Mouse (Mus musculus) heart, embryonic 10.5 days (tissue): ENCODE measurements at regions not wholly inside any gene's neighbourhood (a gene's known extent, or its start where the extent isn't known, plus 50 kb on each side); places are given as distances from the start of the nearest gene placed in this dataset.

Experiments
- DNase-seq: peaks from one replicate; pipeline ENCODE4 v3.0.0-alpha.2; 2017; ENCODE audit warnings: low spot score
- H3K27ac ChIP-seq: fragments of 300-500 bp; sonication (generic); 2 replicates; pipeline ENCODE4 v1.5.1; 2016; ENCODE audit warnings: mild to moderate bottlenecking
- H3K27me3 ChIP-seq: fragments of 300-500 bp; sonication (generic); 2 replicates; pipeline ENCODE4 v1.6.1; 2016; ENCODE audit warnings: mild to moderate bottlenecking; ENCODE audit not compliant: poor library complexity, insufficient read depth, severe bottlenecking
- H3K36me3 ChIP-seq: fragments of 300-500 bp; sonication (generic); 2 replicates; pipeline ENCODE4 v1.6.1; 2016; ENCODE audit warnings: mild to moderate bottlenecking, moderate library complexity
- H3K4me1 ChIP-seq: fragments of 300-500 bp; sonication (generic); 2 replicates; pipeline ENCODE4 v1.6.1; 2016; ENCODE audit warnings: mild to moderate bottlenecking
- H3K4me3 ChIP-seq: fragments of 300-500 bp; sonication (generic); 2 replicates; pipeline ENCODE4 v1.5.1; 2016; ENCODE audit warnings: mild to moderate bottlenecking, moderate library complexity
- H3K9me3 ChIP-seq: fragments of 300-500 bp; sonication (generic); 2 replicates; pipeline ENCODE4 v1.6.1; 2016; ENCODE audit warnings: mild to moderate bottlenecking, moderate library complexity
- WGBS: fragments of 180-500 bp; shearing (Covaris S2); methylation state at CpG from one replicate; pipeline ENCODE4 v1.1.7; 2016; 5-methylcytosine and 5-hydroxymethylcytosine counted together

- Histone ChIP-seq H3K4me3 (no peak overlapping the region), H3K36me3 (no peaks in the 10 kb centered on the region), H3K9me3 (no peaks in the 10 kb centered on the region), H3K4me1 (no peaks in the 10 kb centered on the region), H3K27ac (no peak overlapping the region), H3K27me3 (no peaks in the 10 kb centered on the region)
- WGBS = 94% methylated on average over 3 of the region's 3 CpGs
- DNase-seq = no peak
These were observed 176.4 kb upstream of the Gjb5 start for GRCm38 (mm10) chr4:127534411-127534810.

DNA sequence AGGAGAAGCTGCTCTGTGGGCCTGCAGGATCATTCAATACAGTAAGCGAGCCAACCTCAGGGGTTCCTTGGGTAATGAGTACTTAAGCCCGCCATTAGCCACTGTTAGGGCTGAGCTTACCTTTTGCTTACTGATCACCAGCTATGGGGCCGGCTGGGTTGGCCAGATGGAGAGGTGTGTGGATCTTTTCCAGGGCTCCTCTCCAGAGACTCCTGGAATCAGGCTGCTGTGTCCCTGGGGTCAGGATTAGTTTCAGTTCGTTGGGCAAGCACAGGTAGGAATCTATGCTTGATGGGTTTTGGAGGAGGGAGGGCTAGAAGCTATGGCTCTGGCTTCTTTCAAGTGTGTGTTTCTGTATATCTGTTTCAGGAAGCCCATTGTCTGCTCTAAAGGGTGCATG is 175.7 kb upstream of the Gjb5 start:
- Histone ChIP-seq H3K9me3 (no peaks in the 10 kb centered on the region), H3K27me3 (no peaks in the 10 kb centered on the region), H3K4me3 (no peak overlapping the region), H3K4me1 (no peaks in the 10 kb centered on the region), H3K36me3 (no peaks in the 10 kb centered on the region), H3K27ac (no peak overlapping the region)
- no peak for DNase-seq
- WGBS = 77% methylated on average over 4 of the region's 4 CpGs

- 84% methylated on average over 11 of the region's 11 CpGs for WGBS
- H3K36me3 ChIP-seq = no peaks in the 10 kb centered on the region
These were observed 172.8 kb upstream of the Gjb5 start for GRCm38 (mm10) chr4:127530779-127531178.

DNA sequence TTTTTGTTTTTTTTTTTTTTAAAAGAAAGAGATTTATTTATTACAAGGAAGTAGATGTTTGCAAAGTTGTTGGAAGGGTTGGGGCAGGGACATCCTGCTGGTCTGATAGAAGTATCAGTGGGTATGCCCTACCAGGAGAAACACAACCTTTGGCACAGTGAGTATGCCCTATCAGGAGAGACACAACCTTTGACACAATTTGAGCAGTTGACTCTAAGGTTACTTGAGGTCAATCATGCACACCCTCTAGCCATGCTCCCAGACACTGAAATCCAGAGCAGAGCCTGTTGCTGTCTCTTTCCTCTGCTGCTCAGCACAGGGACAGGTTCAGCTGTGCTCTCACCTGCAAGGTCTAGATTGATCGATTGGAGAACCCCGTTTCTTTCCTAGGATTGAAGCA is 164.2 kb upstream of the Gjb5 start:
- DNase-seq = no peak
- H3K36me3 ChIP-seq = no peaks in the 10 kb centered on the region
- H3K4me3 ChIP-seq = no peak overlapping the region
- H3K4me1 ChIP-seq = no peaks in the 10 kb centered on the region
- 87% methylated on average over 2 of the region's 2 CpGs for WGBS
- no peak overlapping the region for H3K27ac ChIP-seq
- H3K27me3 ChIP-seq = no peaks in the 10 kb centered on the region
- no peaks in the 10 kb centered on the region for H3K9me3 ChIP-seq

More at GRCm38 (mm10) chr4:127530779-127531178, 172.8 kb upstream of the Gjb5 start:
- H3K27me3 ChIP-seq = no peaks in the 10 kb centered on the region
- no peaks in the 10 kb centered on the region for H3K9me3 ChIP-seq
- no peak for DNase-seq
- no peak overlapping the region for H3K27ac ChIP-seq
- no peak overlapping the region for H3K4me3 ChIP-seq
- H3K4me1 ChIP-seq = no peaks in the 10 kb centered on the region

- no peaks in the 10 kb centered on the region for H3K4me1 ChIP-seq
- no peak overlapping the region for H3K4me3 ChIP-seq
- H3K9me3 ChIP-seq = no peaks in the 10 kb centered on the region
- no peaks in the 10 kb centered on the region for H3K27me3 ChIP-seq
- WGBS = 80% methylated on average over 1 of the region's 1 CpGs
- no peak for DNase-seq
- no peaks in the 10 kb centered on the region for H3K36me3 ChIP-seq
- H3K27ac ChIP-seq = no peak overlapping the region
These were observed 160.0 kb upstream of the Gjb5 start for GRCm38 (mm10) chr4:127517978-127518377.

DNA sequence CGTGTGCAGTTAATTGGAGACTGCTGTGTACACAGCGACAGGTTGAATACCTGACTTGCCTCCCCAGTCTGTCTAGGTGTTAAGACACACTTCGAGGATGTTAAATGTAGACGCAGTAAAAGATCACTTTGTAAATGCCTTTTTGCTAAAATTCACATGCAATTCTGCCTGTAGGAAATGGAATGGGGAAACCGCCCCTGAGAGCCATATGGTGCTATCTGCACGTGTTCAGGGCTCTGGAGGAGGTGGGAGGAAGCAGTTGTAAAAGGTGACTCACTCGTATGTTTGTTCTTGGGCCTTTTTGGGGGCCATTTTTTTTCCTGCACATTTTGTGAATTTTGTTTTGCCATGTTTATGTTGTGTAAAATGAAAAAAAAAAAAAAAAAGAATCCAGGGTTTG is 159.6 kb upstream of the Gjb5 start:
- 81% methylated on average over 7 of the region's 7 CpGs for WGBS
- H3K27me3 ChIP-seq = no peaks in the 10 kb centered on the region

DNA sequence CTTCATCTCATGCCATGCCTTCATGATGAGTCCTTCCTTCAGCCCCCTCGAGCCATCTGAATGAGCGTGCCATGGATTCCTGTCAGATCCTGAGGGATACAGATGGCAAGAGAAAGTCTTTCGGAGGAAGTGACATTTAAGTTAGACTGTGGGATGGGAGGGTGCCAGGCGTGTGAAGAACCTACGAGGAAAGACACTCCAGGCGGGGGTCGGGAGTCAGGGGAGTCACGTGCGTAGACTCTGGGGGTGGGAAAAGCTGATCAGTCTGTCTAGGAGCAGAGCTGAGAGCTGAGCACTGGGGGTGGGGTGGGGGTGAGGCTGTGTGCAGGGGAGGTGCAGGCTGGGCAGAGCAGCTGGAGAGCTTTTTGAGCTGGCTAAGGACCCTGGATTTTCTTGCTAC is 152.0 kb upstream of the Gjb5 start:
- no peak for DNase-seq
- no peaks in the 10 kb centered on the region for H3K4me1 ChIP-seq
- no peak overlapping the region for H3K4me3 ChIP-seq
- WGBS = 75% methylated on average over 9 of the region's 9 CpGs
- H3K27ac ChIP-seq = no peak overlapping the region
- no peaks in the 10 kb centered on the region for H3K27me3 ChIP-seq
- no peaks in the 10 kb centered on the region for H3K9me3 ChIP-seq
- H3K36me3 ChIP-seq = no peaks in the 10 kb centered on the region

More for the DNA sequence above, 159.6 kb upstream of the Gjb5 start:
- no peaks in the 10 kb centered on the region for H3K36me3 ChIP-seq
- H3K4me3 ChIP-seq = no peak overlapping the region
- no peaks in the 10 kb centered on the region for H3K4me1 ChIP-seq
- H3K27ac ChIP-seq = no peak overlapping the region
- DNase-seq = no peak
- no peaks in the 10 kb centered on the region for H3K9me3 ChIP-seq

GRCm38 (mm10) chr4:127502621-127503020 is 144.6 kb upstream of the Gjb5 start:
- WGBS = 81% methylated on average over 6 of the region's 6 CpGs
- Histone ChIP-seq H3K4me3 (no peak overlapping the region), H3K9me3 (no peaks in the 10 kb centered on the region), H3K27ac (no peak overlapping the region), H3K36me3 (no peaks in the 10 kb centered on the region), H3K27me3 (no peaks in the 10 kb centered on the region), H3K4me1 (no peaks in the 10 kb centered on the region)
- no peak for DNase-seq

DNA sequence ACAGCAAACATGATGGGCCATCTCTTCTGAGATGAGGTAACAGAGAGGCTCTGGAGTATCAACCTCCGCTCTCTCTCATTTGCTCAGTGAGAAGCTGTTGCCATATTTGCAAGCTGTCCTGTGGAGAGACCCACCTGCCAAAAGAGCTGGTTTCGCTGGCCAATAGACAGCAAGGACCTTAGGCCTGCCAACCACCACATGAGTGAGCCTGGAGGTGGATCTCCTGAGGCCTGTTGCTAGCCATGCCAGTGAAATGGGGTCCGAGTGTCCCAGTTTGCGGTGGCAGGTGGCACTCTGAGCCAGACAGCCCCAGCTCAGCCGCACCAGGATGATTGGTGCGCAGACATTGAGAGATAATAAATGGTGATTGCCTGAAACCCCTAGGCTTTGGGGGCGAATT is 143.9 kb upstream of the Gjb5 start:
- H3K4me1 ChIP-seq = no peaks in the 10 kb centered on the region
- no peaks in the 10 kb centered on the region for H3K27me3 ChIP-seq
- H3K27ac ChIP-seq = no peak overlapping the region
- no peak for DNase-seq
- H3K36me3 ChIP-seq = no peaks in the 10 kb centered on the region
- no peaks in the 10 kb centered on the region for H3K9me3 ChIP-seq
- WGBS = 83% methylated on average over 7 of the region's 7 CpGs
- no peak overlapping the region for H3K4me3 ChIP-seq

DNA sequence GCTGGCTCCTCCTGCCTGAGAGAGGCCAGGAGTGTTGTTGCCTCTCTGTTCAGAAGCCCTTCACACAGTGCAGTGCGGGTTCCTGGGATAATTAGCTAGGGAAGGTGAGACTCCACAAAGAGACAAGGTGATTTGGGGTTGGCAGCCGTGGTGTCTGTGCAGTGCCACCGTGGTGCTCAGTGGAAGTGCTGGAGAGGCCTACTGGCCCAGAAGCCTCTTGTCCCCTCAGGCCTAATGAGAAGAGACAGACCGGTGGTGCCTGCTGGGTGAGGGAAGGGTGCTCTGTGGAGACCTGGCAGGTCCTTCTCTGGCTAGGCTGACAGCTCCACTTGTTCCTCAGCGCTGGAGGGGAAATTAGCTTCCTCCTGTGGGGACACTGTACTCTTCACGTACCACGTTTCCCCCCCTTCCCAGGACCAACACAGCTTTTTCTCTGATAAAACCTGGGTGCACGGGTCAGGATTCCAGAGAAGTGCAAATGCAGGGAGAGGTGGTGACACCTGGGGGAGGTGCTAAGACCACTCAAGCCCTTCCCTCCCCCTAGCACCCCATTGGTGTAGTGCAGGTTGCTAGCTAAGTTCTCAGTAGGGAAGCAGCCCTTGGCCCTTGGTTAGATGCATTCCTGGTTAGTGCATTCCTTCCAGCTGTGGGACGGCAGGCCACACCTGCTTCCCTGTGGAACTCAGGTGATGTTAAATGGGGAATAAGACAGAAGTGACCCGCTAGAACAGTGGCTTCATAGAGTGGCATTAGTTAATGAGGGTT is 129.2 kb upstream of the Gjb5 start:
- DNase-seq = no peak
- no peaks in the 10 kb centered on the region for H3K36me3 ChIP-seq
- no peak overlapping the region for H3K4me3 ChIP-seq
- H3K27ac ChIP-seq = no peak overlapping the region
- WGBS = 21% methylated on average over 10 of the region's 10 CpGs
- H3K4me1 ChIP-seq = no peaks in the 10 kb centered on the region
- H3K27me3 ChIP-seq = no peaks in the 10 kb centered on the region
- H3K9me3 ChIP-seq = no peaks in the 10 kb centered on the region

GRCm38 (mm10) chr4:127485238-127485637 is 127.3 kb upstream of the Gjb5 start:
- H3K9me3 ChIP-seq = no peaks in the 10 kb centered on the region
- 69% methylated on average over 5 of the region's 5 CpGs for WGBS
- no peak overlapping the region for H3K4me3 ChIP-seq
- H3K36me3 ChIP-seq = no peaks in the 10 kb centered on the region
- no peaks in the 10 kb centered on the region for H3K27me3 ChIP-seq
- no peak for DNase-seq
- no peaks in the 10 kb centered on the region for H3K4me1 ChIP-seq
- H3K27ac ChIP-seq = no peak overlapping the region

DNA sequence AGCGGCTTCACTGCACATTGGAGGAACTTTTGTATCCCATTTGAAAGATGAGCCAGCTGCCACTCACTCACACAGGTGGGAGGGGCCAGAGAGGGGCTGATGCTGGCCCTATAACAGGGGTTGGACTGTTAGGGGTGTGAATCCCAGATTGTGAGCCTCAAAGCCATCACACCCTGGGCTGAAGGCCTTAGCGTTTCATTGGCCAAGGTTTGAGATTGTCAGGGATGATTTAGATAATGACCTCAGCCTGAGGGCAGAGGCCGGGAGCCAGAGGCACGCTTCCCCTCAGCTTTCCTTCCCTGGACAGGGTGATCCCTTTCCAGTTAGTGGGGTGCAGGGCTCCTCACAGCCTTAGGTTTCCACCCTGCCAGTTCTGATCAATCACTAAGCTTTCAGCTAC is 124.5 kb upstream of the Gjb5 start:
- H3K4me1 ChIP-seq = no peaks in the 10 kb centered on the region
- no peak overlapping the region for H3K27ac ChIP-seq
- no peaks in the 10 kb centered on the region for H3K27me3 ChIP-seq
- no peak overlapping the region for H3K4me3 ChIP-seq
- no peak for DNase-seq
- no peaks in the 10 kb centered on the region for H3K9me3 ChIP-seq
- WGBS = 50% methylated on average over 4 of the region's 4 CpGs
- no peaks in the 10 kb centered on the region for H3K36me3 ChIP-seq

- DNase-seq = no peak
- H3K9me3 ChIP-seq = no peaks in the 10 kb centered on the region
- no peaks in the 10 kb centered on the region for H3K4me1 ChIP-seq
- no peaks in the 10 kb centered on the region for H3K27me3 ChIP-seq
- no peak overlapping the region for H3K27ac ChIP-seq
- no peaks in the 10 kb centered on the region for H3K36me3 ChIP-seq
- WGBS = 77% methylated on average over 5 of the region's 5 CpGs
- no peak overlapping the region for H3K4me3 ChIP-seq
These were observed 122.4 kb upstream of the Gjb5 start for GRCm38 (mm10) chr4:127480339-127480738.

DNA sequence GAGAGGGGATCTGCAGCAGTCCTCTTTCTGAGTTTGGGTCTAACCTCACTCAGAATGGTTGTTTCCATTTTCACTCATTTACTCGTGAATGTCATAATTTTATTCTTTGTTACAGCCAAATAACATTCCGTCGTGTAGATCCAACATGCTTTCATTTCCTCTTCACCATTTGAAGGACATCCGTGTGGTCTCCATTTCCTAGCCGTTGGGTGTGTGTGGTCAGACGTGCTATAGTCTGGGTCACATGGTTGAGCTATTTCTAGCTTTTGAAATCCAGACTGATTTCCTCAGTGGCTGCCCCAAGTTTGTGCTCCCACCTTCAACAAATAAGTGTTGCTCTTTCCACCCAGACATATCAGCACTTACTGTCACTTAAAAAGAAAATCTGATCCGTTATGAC is 111.9 kb upstream of the Gjb5 start:
- H3K9me3 ChIP-seq = no peaks in the 10 kb centered on the region
- 79% methylated on average over 7 of the region's 7 CpGs for WGBS
- H3K27ac ChIP-seq = no peak overlapping the region
- no peak overlapping the region for H3K4me3 ChIP-seq
- H3K27me3 ChIP-seq = no peaks in the 10 kb centered on the region
- no peaks in the 10 kb centered on the region for H3K36me3 ChIP-seq
- DNase-seq = no peak
- H3K4me1 ChIP-seq = no peaks in the 10 kb centered on the region
